Mouse (Mus musculus) cerebellum, adult 9-11 months (tissue): ENCODE measurements around the gene Fbxl4.

ENCODE experiments used
- DNase-seq: peaks from one replicate; pipeline ENCODE4 v3.0.0; 2022

Fbxl4 gene

DNA sequence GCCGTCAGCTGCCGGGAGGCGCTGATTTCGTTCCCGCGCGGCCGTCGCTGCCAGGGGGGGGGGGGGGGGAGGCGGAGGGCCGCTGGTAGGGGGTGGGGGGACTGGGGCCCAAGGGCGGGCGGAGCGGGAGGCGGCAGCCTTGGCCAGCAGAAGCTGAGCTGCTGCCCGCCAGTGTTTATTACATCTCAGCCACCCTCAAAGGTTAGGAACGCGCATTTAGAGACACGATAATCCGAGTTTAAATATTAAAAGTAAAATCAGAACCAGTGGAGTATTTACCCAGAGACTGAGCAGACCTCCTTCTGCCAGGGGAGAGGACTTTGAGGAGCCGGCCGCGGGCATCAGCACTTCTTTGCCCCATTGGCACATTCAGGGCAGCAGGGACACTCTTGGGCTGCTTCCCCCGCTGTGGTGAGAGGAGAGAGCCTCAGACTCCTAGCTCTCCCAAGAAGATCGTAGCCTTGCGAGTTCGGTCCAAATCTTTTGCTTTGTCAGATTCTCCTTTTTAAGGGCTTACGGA lies 120.4 kb downstream of the Fbxl4 start:
- DNase-seq: no peak

DNA sequence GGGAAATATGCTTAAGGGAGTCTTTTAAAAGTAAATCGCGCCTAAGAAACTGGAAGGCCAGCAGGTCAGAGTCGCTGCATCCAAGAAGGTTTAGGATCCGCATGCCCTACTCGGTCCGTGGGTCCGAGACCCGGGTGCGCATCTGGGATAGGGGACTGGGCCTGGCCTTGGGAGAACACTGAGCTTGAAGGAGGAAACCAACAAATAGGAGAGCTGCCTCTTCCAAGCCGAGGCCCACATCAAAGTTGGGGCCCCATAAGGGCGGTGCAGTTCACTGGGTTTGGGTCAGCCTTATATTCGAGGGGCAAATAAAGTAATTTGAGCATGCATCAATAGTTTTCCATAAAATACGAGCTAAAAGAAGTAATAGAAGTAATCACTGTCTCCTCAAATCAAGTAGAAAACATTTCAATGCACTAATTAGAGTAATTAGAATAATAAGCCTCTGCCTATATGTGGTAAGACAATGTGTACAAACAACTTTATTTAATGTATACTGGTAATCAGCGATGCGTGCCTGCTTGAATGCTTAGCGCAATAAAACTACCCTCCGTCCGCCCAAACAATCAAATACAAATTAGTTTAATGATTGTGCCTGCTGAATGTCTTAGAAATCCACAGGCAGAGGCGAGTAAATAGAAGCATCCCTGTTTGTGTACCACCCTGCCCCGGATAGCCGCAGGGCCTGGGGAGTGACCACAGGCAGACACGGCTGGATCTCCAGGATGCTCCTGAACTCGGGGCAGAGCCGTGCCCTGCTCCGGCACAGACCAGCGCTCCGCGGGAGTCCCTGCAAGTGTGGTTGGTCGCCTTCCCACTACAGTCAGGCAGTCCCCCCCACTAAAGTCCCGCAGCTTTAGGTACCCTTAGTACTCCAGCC lies 121.4 kb downstream of the Fbxl4 start:
- no peak for DNase-seq

DNA sequence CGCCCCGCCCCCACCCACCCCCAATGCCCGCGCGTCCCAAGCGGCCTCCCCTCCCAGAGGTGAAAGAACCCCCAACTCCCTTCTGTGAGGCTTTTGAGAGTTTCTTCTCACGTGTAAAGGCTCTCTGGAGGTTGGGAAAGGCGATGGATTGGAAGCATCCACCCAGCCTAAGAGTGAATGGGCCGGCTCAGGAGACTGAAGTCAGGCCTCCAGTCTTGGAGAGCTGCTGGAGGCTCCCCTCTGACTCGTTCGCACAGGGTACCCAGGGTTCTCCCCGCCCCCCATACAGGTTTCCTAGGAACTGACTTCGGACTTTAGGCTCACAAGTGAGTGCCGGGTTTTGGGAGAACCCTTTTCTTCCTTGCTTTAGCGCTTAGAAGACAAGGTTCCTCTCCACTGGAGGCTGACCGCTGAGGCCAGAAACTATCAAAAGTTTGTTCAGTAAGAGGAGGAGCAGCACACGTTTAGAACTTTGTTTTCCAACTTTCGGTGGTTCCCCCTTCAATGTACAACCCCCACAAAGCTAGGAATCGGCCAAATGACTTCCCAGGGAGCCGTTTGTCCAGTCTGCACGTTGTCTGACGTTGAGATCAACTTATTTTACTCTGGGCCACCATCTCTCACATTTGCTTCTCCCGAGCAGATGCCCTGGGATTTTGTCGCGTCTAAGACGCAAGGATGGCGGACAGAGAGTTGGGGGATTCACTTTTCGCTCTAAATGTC lies 122.2 kb downstream of the Fbxl4 start:
- no peak for DNase-seq

DNA sequence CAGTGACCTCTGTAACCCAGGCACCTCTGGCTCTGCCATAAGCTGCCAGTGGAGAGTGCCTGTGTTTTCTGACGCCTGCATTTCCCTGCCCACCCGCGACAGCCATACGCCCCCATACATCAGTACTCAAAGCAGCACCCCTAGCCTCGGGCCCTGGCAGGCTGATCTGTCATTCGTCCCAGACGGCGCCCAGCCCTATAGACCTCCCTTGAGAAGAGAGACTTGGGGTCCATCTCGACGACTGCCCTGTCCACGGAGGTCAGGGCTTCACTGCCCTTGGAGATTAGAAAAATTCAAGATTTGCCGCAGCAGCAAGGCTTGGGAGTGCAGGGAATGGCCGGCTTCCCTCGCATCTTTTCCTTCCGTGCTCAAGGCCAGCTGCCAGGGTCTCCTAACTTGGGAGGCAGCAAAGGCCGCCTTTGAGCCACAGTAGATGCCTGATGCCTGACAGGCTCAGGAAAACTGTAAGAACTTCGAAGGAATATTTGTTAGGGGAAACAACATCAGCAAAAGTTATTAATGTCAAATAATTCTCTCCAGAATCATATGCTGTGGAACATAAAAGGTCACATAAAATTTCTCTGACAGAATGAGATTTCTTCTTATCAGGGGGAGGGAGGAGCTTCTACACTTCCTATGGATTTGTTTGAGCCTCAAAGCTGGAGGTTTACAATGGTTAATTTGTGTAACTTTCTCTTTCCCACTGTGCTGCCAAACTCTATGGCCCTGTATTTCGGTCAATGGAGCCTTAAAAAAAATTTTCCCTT lies 122.9 kb downstream of the Fbxl4 start:
- DNase-seq: no peak

DNA sequence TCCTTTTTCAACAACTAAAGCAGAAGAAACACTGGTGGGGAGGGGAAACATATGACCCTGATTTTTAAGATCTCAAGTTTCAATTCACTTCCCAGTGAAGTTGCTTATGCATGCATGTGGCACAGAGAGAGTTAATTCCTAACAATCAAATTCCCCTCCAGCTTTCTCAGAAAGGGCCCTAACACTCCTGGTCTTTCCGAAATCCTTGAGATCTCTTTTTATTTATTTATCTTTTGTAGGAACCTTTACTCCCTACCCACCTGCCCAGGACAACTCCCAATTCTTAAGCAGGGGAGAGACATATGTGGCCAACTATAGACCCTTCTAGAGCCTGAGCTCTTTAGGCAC lies 123.5 kb downstream of the Fbxl4 start:
- no peak for DNase-seq

DNA sequence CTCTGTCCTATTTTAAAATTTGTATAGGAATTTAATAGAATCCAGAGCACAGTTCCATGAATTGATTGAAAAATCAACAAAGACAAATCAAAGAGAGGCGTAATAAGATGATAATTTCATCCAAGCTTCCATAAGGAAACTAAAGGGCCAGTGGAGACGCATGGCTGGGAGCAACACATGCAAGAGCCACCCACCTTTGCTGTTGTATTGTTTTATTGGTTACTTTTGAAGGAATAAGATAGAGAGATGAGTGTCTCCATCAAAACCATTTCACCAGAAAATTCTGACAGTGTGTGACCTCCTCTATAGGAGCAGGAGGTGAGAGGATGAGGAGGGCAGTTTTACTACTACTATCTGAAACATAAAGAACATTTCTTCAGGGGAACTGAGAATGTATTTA lies 124.8 kb downstream of the Fbxl4 start:
- no peak for DNase-seq

DNA sequence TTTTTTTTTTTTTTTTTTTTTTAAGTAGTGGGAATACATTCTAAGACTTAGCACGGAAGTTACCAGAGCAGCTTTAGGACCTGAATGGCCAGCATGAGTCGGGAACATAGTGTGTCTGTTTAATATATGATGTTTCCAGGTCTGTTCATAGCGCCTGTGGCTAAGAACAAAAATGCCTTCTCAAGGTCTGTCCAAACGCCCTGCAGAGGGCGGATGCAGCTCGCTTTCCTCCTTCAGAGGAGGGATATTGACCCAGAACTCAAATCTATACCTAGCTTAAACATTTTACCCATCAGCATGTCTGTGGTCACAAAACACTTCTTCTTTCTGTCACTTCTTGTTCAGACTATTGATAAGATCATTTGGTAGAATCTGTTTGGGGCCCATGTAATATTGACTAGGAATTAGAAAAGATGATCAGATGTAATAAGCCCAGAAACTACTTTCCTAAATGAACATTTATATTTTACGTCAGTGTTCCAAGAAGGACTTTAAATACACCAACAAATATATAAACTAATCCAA lies 125.5 kb downstream of the Fbxl4 start:
- no peak for DNase-seq

DNA sequence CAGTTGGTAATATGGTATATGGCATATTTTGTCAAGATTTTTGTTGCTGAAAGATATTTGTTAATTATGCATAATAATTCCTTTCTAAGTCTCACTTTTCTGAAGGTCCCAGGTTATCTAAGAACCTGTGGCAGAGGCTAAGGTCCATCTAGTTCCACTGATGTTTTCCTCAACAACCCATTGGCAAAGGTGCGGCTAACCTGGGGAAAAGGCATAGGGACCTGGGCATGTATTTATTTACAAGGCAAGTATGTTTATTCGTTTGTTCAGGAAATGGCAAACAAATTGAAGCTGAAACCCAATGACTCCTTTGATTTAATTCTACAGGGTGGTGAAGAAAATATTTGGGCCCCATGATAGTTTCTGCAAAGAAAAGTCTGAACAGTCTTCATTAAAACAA lies 126.2 kb downstream of the Fbxl4 start:
- DNase-seq: no peak
